Mouse (Mus musculus): Measurements from ENCODE around the gene Gm20425. TPM values are rescaled to one million over a fixed set of nuclear protein-coding genes. Genes with fewer than 3 reads are reported as not detected.
"Not testable (repeated sequence)": the region's sequence is repeated elsewhere in the genome, so short reads cannot be mapped to it uniquely, and the experiment has no call there.

The Gm20425 gene
- polyA plus RNA-seq, 1 experiment from 2014 or later, result 3.3 TPM

GRCm38 (mm10) chr9:103180807-103181565 lies 49.1 kb downstream of the Gm20425 start:
- Histone ChIP-seq H3K4me3 (peak overlapping the region; percentile 32), H3K9me3 (replicated peaks) (no peaks in the 10 kb centered on the region), H3K36me3 (ENCODE audit: poor library complexity, severe bottlenecking) (peaks cover 29% of the 10 kb centered on the region), H3K27ac (peak overlapping the region; percentile 61), H3K4me2 (peak overlapping the region; percentile 63), H3K4me1 (peaks cover 18% of the 10 kb centered on the region), H3K27me3 (no peaks in the 10 kb centered on the region), H3K9ac (peak overlapping the region; percentile 65)
- ATAC-seq, result peak; percentile 81
- 4% methylated on average over 20 of the region's 20 CpGs for WGBS

GRCm38 (mm10) chr9:103180303-103180702 lies 49.8 kb downstream of the Gm20425 start:
- ATAC-seq, result peak; percentile 17; the same call in 1 of the 2 replicates
- peak overlapping the region; percentile 61 for H3K27ac ChIP-seq
- peaks cover 18% of the 10 kb centered on the region for H3K4me1 ChIP-seq
- H3K27me3 ChIP-seq, result no peaks in the 10 kb centered on the region
- no peak overlapping the region for H3K4me3 ChIP-seq
- 69% methylated on average over 3 of the region's 3 CpGs for WGBS
- peak overlapping the region; percentile 65; the same call in 1 of the 2 replicates for H3K9ac ChIP-seq
- peak overlapping the region; percentile 63 for H3K4me2 ChIP-seq
- H3K9me3 ChIP-seq (replicated peaks), result no peaks in the 10 kb centered on the region
- H3K36me3 ChIP-seq (ENCODE audit: poor library complexity, severe bottlenecking), result peaks cover 34% of the 10 kb centered on the region

- peaks cover 50% of the 10 kb centered on the region for H3K36me3 ChIP-seq (ENCODE audit: poor library complexity, severe bottlenecking)
- H3K4me2 ChIP-seq, result no peak overlapping the region
- H3K27me3 ChIP-seq, result no peaks in the 10 kb centered on the region
- 96% methylated on average over 7 of the region's 7 CpGs for WGBS
- no peak overlapping the region for H3K9ac ChIP-seq
- peaks cover 8% of the 10 kb centered on the region for H3K4me1 ChIP-seq
- no peaks in the 10 kb centered on the region for H3K9me3 ChIP-seq (replicated peaks)
- no peak overlapping the region for H3K27ac ChIP-seq
- H3K4me3 ChIP-seq, result no peak overlapping the region
- ATAC-seq, result no peak
Observed at GRCm38 (mm10) chr9:103175692-103176091, 54.4 kb downstream of the Gm20425 start.

- no peak overlapping the region for H3K4me3 ChIP-seq
- 0 out of 2 replicates have a peak, but pooled peaks cover 1% of the 10 kb centered on the region for H3K4me1 ChIP-seq
- no peaks in the 10 kb centered on the region for H3K9me3 ChIP-seq (replicated peaks)
- no peaks in the 10 kb centered on the region for H3K27me3 ChIP-seq
- H3K9ac ChIP-seq, result no peak overlapping the region
- no peak overlapping the region for H3K27ac ChIP-seq
- peaks cover 56% of the 10 kb centered on the region for H3K36me3 ChIP-seq (ENCODE audit: poor library complexity, severe bottlenecking)
- ATAC-seq, result no peak
- 63% methylated on average over 6 of the region's 6 CpGs for WGBS
- no peak overlapping the region for H3K4me2 ChIP-seq
Observed at GRCm38 (mm10) chr9:103174771-103175519, 55.2 kb downstream of the Gm20425 start.

- H3K4me2 ChIP-seq, result no peak overlapping the region
- WGBS, result 84% methylated on average over 7 of the region's 7 CpGs
- 0 out of 2 replicates have a peak, but pooled peaks cover 5% of the 10 kb centered on the region for H3K4me1 ChIP-seq
- H3K36me3 ChIP-seq (ENCODE audit: poor library complexity, severe bottlenecking), result peaks cover 87% of the 10 kb centered on the region
- no peak overlapping the region for H3K4me3 ChIP-seq
- H3K27ac ChIP-seq, result no peak overlapping the region
- no peaks in the 10 kb centered on the region for H3K27me3 ChIP-seq
- no peaks in the 10 kb centered on the region for H3K9me3 ChIP-seq (replicated peaks)
- no peak overlapping the region for H3K9ac ChIP-seq
- ATAC-seq, result no peak
Observed at GRCm38 (mm10) chr9:103168771-103169170, 61.3 kb downstream of the Gm20425 start.

DNA sequence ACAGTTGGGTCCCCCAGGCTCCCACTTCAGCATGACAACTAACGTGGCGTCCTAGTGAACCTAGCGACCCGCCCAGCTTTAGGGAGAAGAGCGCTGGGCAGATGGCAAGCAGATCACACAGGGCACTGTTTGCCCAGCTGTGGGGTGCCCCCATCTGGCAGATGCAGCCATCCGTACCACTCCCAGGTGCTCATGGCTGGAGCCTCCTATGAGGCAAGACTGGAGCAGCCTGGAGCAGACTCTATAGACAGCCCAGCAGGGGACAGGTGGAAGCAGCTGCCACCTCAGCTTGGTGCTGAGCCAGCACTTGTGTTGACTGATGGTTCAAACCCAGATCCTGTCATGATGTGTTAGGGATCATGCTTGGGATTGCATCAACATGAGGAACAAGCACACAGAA lies 62.1 kb downstream of the Gm20425 start:
- Histone ChIP-seq H3K9me3 (replicated peaks) (no peaks in the 10 kb centered on the region), H3K27ac (no peak overlapping the region), H3K9ac (no peak overlapping the region), H3K27me3 (no peaks in the 10 kb centered on the region), H3K4me1 (0 out of 2 replicates have a peak, but pooled peaks cover 5% of the 10 kb centered on the region), H3K36me3 (ENCODE audit: poor library complexity, severe bottlenecking) (peaks cover 90% of the 10 kb centered on the region), H3K4me3 (no peak overlapping the region), H3K4me2 (no peak overlapping the region)
- 79% methylated on average over 6 of the region's 6 CpGs for WGBS
- no peak for ATAC-seq

- Histone ChIP-seq H3K9me3 (replicated peaks) (no peaks in the 10 kb centered on the region), H3K4me1 (0 out of 2 replicates have a peak, but pooled peaks cover 5% of the 10 kb centered on the region), H3K4me2 (no peak overlapping the region), H3K9ac (no peak overlapping the region), H3K36me3 (ENCODE audit: poor library complexity, severe bottlenecking) (peaks cover 90% of the 10 kb centered on the region), H3K27ac (no peak overlapping the region), H3K27me3 (no peaks in the 10 kb centered on the region), H3K4me3 (no peak overlapping the region)
- 83% methylated on average over 15 of the region's 15 CpGs for WGBS
- 0 out of 2 replicates have a peak, but pooled peaks have one; percentile 8 for ATAC-seq
Observed at GRCm38 (mm10) chr9:103163806-103164205, 66.3 kb downstream of the Gm20425 start.

- not testable (repeated sequence) for H3K4me3 ChIP-seq; ATAC-seq; H3K27ac ChIP-seq; H3K9ac ChIP-seq; H3K4me2 ChIP-seq; H3K9me3 ChIP-seq (replicated peaks); H3K27me3 ChIP-seq
- Histone ChIP-seq H3K36me3 (ENCODE audit: poor library complexity, severe bottlenecking) (peaks cover 28% of the 10 kb centered on the region), H3K4me1 (peaks cover 11% of the 10 kb centered on the region; the same call in 1 of the 2 replicates)
- WGBS, result 85% methylated on average over 7 of the region's 7 CpGs
Observed at GRCm38 (mm10) chr9:103155158-103155557, 74.9 kb downstream of the Gm20425 start.

- H3K4me1 ChIP-seq, result peaks cover 11% of the 10 kb centered on the region; the same call in 1 of the 2 replicates
- H3K4me2 ChIP-seq, result no peak overlapping the region
- H3K27me3 ChIP-seq, result no peaks in the 10 kb centered on the region
- H3K4me3 ChIP-seq, result no peak overlapping the region
- H3K36me3 ChIP-seq (ENCODE audit: poor library complexity, severe bottlenecking), result peaks cover 28% of the 10 kb centered on the region
- H3K9ac ChIP-seq, result no peak overlapping the region
- no peaks in the 10 kb centered on the region for H3K9me3 ChIP-seq (replicated peaks)
- H3K27ac ChIP-seq, result no peak overlapping the region
- no peak for ATAC-seq
- 92% methylated on average over 2 of the region's 2 CpGs for WGBS
Observed at GRCm38 (mm10) chr9:103154568-103154967, 75.5 kb downstream of the Gm20425 start.

DNA sequence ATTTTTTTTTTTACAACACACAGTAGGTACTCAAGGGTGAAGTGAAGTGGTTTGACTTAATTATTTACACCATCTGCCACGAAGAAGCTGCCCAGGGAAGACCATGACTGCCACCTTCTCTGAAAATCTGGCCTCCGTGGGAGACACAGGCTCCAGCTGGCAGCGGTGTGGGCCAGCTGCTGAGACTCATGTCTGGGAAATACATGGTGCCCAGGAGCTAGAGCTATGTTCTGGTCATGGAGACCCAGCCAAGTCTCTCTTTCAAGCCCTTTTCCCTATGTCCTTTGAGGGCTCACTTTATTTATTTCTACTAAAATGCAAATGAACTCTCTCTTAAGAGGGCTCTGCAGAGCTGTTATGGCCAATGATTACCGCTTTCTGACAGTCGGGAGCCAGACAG lies 76.8 kb downstream of the Gm20425 start:
- 64% methylated on average over 5 of the region's 5 CpGs for WGBS
- Histone ChIP-seq H3K27me3 (no peaks in the 10 kb centered on the region), H3K36me3 (ENCODE audit: poor library complexity, severe bottlenecking) (peaks cover 19% of the 10 kb centered on the region), H3K4me1 (peaks cover 13% of the 10 kb centered on the region), H3K4me2 (no peak overlapping the region), H3K27ac (peak overlapping the region; percentile 45; the same call in 1 of the 2 replicates), H3K9me3 (replicated peaks) (no peaks in the 10 kb centered on the region), H3K4me3 (no peak overlapping the region), H3K9ac (no peak overlapping the region)
- ATAC-seq, result no peak

GRCm38 (mm10) chr9:103149074-103149799 lies 80.9 kb downstream of the Gm20425 start:
- peaks cover 48% of the 10 kb centered on the region for H3K4me1 ChIP-seq
- peaks cover 19% of the 10 kb centered on the region; the same call in 1 of the 2 replicates for H3K36me3 ChIP-seq (ENCODE audit: poor library complexity, severe bottlenecking)
- H3K27me3 ChIP-seq, result no peaks in the 10 kb centered on the region
- 92% methylated on average over 12 of the region's 12 CpGs for WGBS
- no peak overlapping the region for H3K27ac ChIP-seq
- H3K4me2 ChIP-seq, result no peak overlapping the region
- H3K4me3 ChIP-seq, result no peak overlapping the region
- no peak for ATAC-seq
- no peaks in the 10 kb centered on the region for H3K9me3 ChIP-seq (replicated peaks)
- no peak overlapping the region for H3K9ac ChIP-seq
